Mouse (Mus musculus) NIH3T3 (cell line): ENCODE measurements at regions not wholly inside any gene's neighbourhood (a gene's known extent, or its start where the extent isn't known, plus 50 kb on each side); places are given as distances from the start of the nearest gene placed in this dataset.
"Not testable (repeated sequence)": the region's sequence is repeated elsewhere in the genome, so short reads cannot be mapped to it uniquely, and the experiment has no call there.

Source experiments
- DNase-seq: peaks from one replicate; pipeline ENCODE4 v3.0.0-alpha.2; 2012; ENCODE audit warnings: low read depth

DNA sequence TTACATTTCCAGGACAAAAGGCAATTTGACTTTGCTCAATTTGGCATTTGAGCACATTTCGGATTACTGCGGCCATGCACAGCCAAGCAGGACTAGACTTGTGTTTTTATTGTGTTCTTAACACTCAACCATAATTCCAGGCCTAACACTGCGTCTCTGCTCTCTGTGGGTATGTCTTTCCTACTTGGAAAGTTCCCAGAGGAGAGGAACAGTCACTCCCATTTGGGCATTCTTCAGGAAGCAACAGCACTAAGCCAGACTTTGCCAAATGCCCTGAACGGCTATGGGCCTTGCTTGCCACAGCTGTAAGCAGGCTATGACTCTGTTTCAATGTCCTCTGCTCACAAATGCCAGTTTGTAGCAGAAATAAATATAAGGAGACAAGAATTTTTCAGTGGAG lies 56.5 kb upstream of the Pdk3 start:
- DNase-seq = no peak

DNA sequence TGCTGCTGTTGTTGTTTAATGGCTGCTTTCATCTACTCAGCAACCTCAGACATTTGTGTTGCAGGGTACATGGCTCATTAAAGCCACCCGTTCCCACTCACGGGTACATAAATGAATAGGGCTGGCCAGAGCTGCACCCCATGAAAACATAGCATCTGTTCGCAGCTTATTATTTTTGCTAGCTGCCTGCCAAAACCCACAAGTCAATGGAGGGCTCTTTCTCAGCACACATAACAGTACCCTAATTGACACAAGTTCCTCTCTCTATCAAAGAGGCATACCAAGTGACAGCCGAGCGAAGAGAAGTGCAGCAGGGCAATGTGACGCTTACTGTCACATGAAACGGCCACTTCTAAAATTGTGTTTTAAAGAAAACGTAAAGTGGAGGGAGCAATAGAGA lies 57.0 kb upstream of the Pdk3 start:
- no peak for DNase-seq

- DNase-seq = peak; percentile 87
Measured at GRCm38 (mm10) chrX:93889394-93890042, 57.5 kb upstream of the Pdk3 start.

- DNase-seq = peak; percentile 4
Measured at GRCm38 (mm10) chrX:93896838-93897820, 65.1 kb upstream of the Pdk3 start.

GRCm38 (mm10) chrX:93903209-93903608 lies 65.2 kb upstream of the AU015836 start:
- DNase-seq = no peak

- no peak for DNase-seq
Measured at GRCm38 (mm10) chrX:93905531-93905930, 62.9 kb upstream of the AU015836 start.

GRCm38 (mm10) chrX:93911087-93911840 lies 57.2 kb upstream of the AU015836 start:
- peak; percentile 81 for DNase-seq

DNA sequence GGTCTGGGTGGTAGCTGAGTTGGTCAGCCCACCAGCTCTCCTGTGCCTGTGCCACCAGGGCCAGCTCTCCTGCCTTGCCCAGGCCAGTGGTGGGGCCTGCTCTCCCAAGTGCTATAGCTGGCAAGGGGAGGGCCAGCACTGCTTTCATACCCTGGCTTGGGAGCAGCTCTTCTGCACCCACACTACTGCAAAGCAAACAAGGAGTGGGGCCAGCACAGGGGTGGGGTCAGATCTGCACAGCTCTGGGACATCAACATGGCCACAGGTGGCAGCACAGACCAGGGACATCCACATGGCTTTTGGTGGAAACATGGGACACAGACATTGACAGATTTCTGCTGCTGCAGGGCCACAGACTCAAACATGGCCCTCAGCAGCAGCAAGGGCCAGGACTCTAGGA lies 52.9 kb upstream of the AU015836 start:
- DNase-seq = no peak

- not testable (repeated sequence) for DNase-seq
Measured at GRCm38 (mm10) chrX:93917367-93917766, 51.1 kb upstream of the AU015836 start.
